Mouse (Mus musculus): ENCODE measurements at regions not wholly inside any gene's neighbourhood (a gene's known extent, or its start where the extent isn't known, plus 50 kb on each side); places are given as distances from the start of the nearest gene placed in this dataset.

DNA sequence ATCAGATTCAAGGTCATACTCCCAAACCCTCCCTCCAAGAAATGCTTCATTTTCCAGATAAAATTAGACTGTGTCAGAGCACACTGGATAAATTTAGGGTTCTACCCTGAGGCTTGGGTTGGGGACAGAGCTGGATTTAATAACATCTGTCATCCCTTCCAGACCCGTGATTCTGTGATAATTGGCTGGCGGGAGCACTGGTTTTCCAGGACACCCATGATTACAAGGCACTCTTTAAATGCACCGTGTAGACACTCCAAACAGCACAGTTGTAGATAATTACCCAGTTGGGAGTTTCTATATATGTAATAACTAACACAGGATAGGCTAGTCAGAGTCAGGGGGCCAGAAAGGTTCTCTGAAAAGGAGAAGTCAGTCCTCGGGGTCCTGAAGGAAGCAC, 108.4 kb upstream of the Nebl start:
- H3K4me3 ChIP-seq = no peak overlapping the region
- peaks cover 45% of the 10 kb centered on the region for H3K4me1 ChIP-seq
- ATAC-seq (replicated peaks) = no peak; the same call in 1 of the 2 replicates
- WGBS = 41% methylated on average over 4 of the region's 4 CpGs
- no peaks in the 10 kb centered on the region for H3K9me3 ChIP-seq
- H3K27me3 ChIP-seq = no peaks in the 10 kb centered on the region
- H3K4me2 ChIP-seq (replicated peaks) = peak overlapping the region; percentile 33; the same call in 1 of the 2 replicates
- no peak overlapping the region for H3K9ac ChIP-seq (replicated peaks)
- H3K36me3 ChIP-seq = no peaks in the 10 kb centered on the region
- H3K27ac ChIP-seq (replicated peaks) = peak overlapping the region; percentile 9; the same call in 1 of the 2 replicates

DNA sequence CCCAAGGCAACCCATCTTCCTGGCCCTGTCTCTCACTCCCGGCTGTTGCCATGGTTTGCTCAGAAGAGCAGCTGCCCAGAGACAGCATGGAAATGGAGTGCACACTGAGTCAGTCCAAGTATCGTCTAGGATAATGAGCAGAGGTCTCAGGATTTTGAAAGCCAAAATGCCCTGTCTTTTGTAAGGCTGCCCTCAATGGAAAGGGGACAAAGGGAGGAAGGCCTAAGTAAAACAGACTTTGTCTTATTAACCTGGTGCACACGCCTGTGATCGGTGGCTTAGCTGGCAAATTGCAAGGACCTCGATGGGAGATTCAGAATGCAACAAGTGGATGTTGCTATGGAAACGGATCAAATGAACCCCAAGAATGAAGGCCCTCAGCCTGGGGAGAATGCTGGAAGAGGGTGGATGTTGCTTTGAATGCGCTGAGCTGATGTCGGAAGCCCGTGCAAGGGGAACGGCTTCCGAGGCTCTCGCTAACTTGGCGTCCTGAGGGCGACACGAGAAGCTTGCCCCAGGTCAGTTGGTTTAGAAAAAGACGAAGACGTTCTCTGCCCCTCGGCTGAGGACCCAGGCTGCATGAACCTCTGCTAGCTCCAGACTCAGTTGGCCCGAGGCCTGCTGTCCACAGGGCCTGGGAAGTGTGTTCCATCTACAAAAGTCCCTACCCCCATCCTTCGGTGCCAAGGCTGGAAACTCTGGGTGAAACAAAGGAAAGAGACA, 107.8 kb upstream of the Nebl start:
- peak overlapping the region; percentile 33 for H3K4me2 ChIP-seq (replicated peaks)
- ATAC-seq (replicated peaks) = peak; percentile 36; the same call in 1 of the 2 replicates
- no peaks in the 10 kb centered on the region for H3K27me3 ChIP-seq
- WGBS = 16% methylated on average over 20 of the region's 20 CpGs
- H3K4me1 ChIP-seq = peaks cover 45% of the 10 kb centered on the region
- no peak overlapping the region for H3K4me3 ChIP-seq
- no peaks in the 10 kb centered on the region for H3K9me3 ChIP-seq
- no peaks in the 10 kb centered on the region for H3K36me3 ChIP-seq
- peak overlapping the region; percentile 9; the same call in 1 of the 2 replicates for H3K27ac ChIP-seq (replicated peaks)
- H3K9ac ChIP-seq (replicated peaks) = no peak overlapping the region

DNA sequence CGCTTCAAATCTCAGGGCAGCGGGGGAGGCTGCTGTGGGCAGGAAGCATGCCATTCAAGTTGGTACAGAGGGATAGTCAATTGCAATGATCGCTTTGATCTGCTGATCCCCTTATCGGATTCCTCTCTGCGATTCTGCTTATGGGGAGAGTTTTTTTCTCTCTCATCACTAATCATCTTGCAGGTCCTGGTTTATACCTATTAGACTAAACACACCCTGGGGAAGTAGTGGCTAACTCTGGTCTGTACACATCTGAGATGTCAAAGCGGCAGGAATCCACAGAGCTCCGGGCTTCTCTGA, 107.1 kb upstream of the Nebl start:
- peak overlapping the region; percentile 28 for H3K4me2 ChIP-seq (replicated peaks)
- H3K4me3 ChIP-seq = no peak overlapping the region
- H3K9ac ChIP-seq (replicated peaks) = no peak overlapping the region
- H3K27me3 ChIP-seq = no peaks in the 10 kb centered on the region
- no peak for ATAC-seq (replicated peaks)
- H3K36me3 ChIP-seq = no peaks in the 10 kb centered on the region
- peaks cover 45% of the 10 kb centered on the region for H3K4me1 ChIP-seq
- no peak overlapping the region for H3K27ac ChIP-seq (replicated peaks)
- no peaks in the 10 kb centered on the region for H3K9me3 ChIP-seq
- 46% methylated on average over 7 of the region's 7 CpGs for WGBS

DNA sequence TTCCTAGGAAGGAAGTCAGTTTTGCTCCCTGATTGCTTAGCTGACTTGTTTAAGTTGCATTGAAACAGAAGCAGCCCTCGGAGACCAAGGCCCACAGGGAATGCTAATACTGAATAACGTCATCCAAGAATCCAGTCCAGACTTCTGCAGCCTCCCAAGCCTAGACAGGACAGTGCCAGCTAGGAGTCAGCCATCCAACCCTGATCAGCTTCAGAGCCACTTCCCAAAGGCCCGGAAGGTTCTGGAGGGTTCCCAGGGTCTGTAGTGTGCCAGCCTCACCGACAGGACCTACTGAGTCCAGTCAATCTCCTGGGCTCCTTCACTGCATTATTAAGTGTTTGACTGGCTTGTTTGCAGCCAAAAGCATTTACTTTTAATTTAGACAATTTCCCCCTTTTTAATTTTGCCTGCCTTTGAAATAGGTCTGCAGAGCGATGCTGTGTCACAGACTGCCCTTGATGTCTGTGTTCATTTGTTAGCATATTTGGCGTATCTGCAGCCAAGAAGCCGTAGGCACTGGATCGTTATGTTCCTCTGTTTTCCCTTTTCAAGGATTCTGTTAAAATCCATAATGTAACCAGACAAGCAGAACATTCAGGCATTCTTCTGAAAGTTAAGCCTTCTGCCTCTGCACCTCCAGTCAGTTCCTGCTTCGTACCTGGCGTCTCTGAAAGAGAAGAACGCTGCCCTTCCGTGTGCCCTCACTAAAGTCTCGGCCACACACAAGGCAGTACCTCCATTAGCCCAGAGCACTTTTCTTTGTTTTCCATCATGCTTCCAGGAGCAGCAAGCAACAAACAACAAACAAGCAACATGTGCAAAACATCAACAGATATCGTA, 106.5 kb upstream of the Nebl start:
- H3K4me3 ChIP-seq = no peak overlapping the region
- no peaks in the 10 kb centered on the region for H3K36me3 ChIP-seq
- H3K27ac ChIP-seq (replicated peaks) = no peak overlapping the region; the same call in 1 of the 2 replicates
- no peak overlapping the region for H3K9ac ChIP-seq (replicated peaks)
- 38% methylated on average over 14 of the region's 14 CpGs for WGBS
- no peaks in the 10 kb centered on the region for H3K9me3 ChIP-seq
- peaks cover 45% of the 10 kb centered on the region for H3K4me1 ChIP-seq
- peak overlapping the region; percentile 28 for H3K4me2 ChIP-seq (replicated peaks)
- no peaks in the 10 kb centered on the region for H3K27me3 ChIP-seq
- peak; percentile 59 for ATAC-seq (replicated peaks)

GRCm38 (mm10) chr2:17832726-17833125, 101.5 kb upstream of the Nebl start:
- peaks cover 6% of the 10 kb centered on the region for H3K4me1 ChIP-seq
- H3K36me3 ChIP-seq = no peaks in the 10 kb centered on the region
- no peak overlapping the region for H3K9ac ChIP-seq (replicated peaks)
- ATAC-seq (replicated peaks) = no peak
- no peaks in the 10 kb centered on the region; the same call in 1 of the 2 replicates for H3K9me3 ChIP-seq
- H3K27me3 ChIP-seq = no peaks in the 10 kb centered on the region
- no peak overlapping the region for H3K4me2 ChIP-seq (replicated peaks)
- no peak overlapping the region for H3K4me3 ChIP-seq
- no peak overlapping the region for H3K27ac ChIP-seq (replicated peaks)
- 78% methylated on average over 3 of the region's 3 CpGs for WGBS

- WGBS = 87% methylated on average over 5 of the region's 5 CpGs
- Histone ChIP-seq H3K36me3 (no peaks in the 10 kb centered on the region), H3K9ac (replicated peaks) (no peak overlapping the region), H3K27ac (replicated peaks) (no peak overlapping the region), H3K4me1 (no peaks in the 10 kb centered on the region), H3K27me3 (no peaks in the 10 kb centered on the region), H3K9me3 (no peaks in the 10 kb centered on the region; the same call in 1 of the 2 replicates), H3K4me2 (replicated peaks) (no peak overlapping the region), H3K4me3 (no peak overlapping the region)
- ATAC-seq (replicated peaks) = no peak
Observed at GRCm38 (mm10) chr2:17830216-17830615, 99.0 kb upstream of the Nebl start.

DNA sequence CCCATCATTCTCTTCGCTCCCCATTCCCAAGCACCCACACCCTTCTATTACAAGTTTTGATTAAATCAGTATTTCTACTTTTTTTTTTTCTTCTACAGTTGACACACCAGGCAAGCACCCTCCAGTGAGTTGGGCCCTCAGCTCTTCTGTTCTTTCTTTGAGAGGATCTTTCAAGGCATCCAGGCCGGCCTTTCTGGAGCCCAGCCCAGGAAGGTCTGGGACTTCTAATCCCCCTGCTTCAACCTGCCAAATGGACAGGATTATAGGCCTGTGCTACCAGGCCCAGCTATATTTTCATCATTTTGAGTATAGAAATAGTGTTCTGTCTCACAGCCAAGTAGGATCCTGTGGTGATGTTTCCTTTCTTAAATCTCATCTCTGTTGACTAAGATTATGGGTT, 94.0 kb upstream of the Nebl start:
- Histone ChIP-seq H3K9ac (replicated peaks) (no peak overlapping the region), H3K4me3 (no peak overlapping the region), H3K36me3 (no peaks in the 10 kb centered on the region), H3K9me3 (no peaks in the 10 kb centered on the region; the same call in 1 of the 2 replicates), H3K27me3 (no peaks in the 10 kb centered on the region), H3K4me1 (no peaks in the 10 kb centered on the region), H3K4me2 (replicated peaks) (no peak overlapping the region), H3K27ac (replicated peaks) (no peak overlapping the region)
- no peak for ATAC-seq (replicated peaks)
- 84% methylated on average over 2 of the region's 2 CpGs for WGBS

- no peaks in the 10 kb centered on the region for H3K36me3 ChIP-seq
- no peaks in the 10 kb centered on the region for H3K27me3 ChIP-seq
- H3K27ac ChIP-seq (replicated peaks) = no peak overlapping the region
- H3K9ac ChIP-seq (replicated peaks) = no peak overlapping the region
- H3K4me3 ChIP-seq = no peak overlapping the region
- H3K9me3 ChIP-seq = no peaks in the 10 kb centered on the region; the same call in 1 of the 2 replicates
- no peak overlapping the region for H3K4me2 ChIP-seq (replicated peaks)
- ATAC-seq (replicated peaks) = no peak
- WGBS = 82% methylated on average over 5 of the region's 5 CpGs
- no peaks in the 10 kb centered on the region for H3K4me1 ChIP-seq
Observed at GRCm38 (mm10) chr2:17824176-17824575, 92.9 kb upstream of the Nebl start.

- no peaks in the 10 kb centered on the region; the same call in 1 of the 2 replicates for H3K9me3 ChIP-seq
- no peak overlapping the region for H3K4me3 ChIP-seq
- H3K27me3 ChIP-seq = no peaks in the 10 kb centered on the region
- no peak overlapping the region for H3K4me2 ChIP-seq (replicated peaks)
- H3K9ac ChIP-seq (replicated peaks) = no peak overlapping the region
- no peaks in the 10 kb centered on the region for H3K4me1 ChIP-seq
- WGBS = 69% methylated on average over 4 of the region's 4 CpGs
- ATAC-seq (replicated peaks) = no peak
- no peaks in the 10 kb centered on the region for H3K36me3 ChIP-seq
- H3K27ac ChIP-seq (replicated peaks) = no peak overlapping the region
Observed at GRCm38 (mm10) chr2:17822621-17823006, 91.3 kb upstream of the Nebl start.

DNA sequence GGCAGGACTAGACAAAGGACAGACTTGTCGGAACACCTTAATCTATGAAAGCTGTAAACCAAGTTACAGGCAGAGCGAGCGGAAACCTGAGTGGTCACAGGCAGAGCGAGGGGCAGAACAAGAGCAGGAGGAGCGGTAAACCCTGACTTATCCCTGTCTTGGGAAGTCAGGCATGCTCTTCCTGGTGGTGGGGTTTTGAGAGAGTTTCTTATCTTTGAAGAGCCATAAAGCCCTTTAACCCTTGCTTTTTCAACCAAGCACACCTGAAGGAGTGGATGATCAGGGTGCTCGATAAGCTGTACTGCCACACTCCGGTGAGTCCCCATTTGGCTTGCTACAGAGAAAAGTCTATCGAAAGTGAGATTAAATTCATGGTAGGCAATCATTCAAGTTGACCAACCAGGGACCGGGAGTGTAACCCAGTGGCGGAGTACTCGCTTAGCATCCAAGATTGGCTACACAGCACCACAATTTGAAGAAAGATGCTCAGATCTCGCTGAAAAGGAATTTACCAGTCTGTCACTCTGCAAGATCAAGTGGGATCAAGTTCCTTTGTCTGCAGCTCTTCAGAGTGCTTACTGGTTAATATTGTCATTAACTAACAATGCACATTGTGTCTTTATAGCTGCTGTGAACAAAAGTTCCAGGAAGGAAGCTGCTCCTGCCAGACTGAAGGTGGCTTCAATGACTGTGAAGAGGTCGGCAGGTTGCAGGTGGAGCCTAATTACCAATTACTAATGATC, 90.8 kb upstream of the Nebl start:
- Histone ChIP-seq H3K4me1 (no peaks in the 10 kb centered on the region), H3K9ac (replicated peaks) (no peak overlapping the region), H3K27ac (replicated peaks) (no peak overlapping the region), H3K9me3 (no peaks in the 10 kb centered on the region), H3K27me3 (no peaks in the 10 kb centered on the region), H3K4me2 (replicated peaks) (no peak overlapping the region), H3K36me3 (no peaks in the 10 kb centered on the region), H3K4me3 (no peak overlapping the region)
- WGBS = 73% methylated on average over 13 of the region's 13 CpGs
- ATAC-seq (replicated peaks) = no peak

DNA sequence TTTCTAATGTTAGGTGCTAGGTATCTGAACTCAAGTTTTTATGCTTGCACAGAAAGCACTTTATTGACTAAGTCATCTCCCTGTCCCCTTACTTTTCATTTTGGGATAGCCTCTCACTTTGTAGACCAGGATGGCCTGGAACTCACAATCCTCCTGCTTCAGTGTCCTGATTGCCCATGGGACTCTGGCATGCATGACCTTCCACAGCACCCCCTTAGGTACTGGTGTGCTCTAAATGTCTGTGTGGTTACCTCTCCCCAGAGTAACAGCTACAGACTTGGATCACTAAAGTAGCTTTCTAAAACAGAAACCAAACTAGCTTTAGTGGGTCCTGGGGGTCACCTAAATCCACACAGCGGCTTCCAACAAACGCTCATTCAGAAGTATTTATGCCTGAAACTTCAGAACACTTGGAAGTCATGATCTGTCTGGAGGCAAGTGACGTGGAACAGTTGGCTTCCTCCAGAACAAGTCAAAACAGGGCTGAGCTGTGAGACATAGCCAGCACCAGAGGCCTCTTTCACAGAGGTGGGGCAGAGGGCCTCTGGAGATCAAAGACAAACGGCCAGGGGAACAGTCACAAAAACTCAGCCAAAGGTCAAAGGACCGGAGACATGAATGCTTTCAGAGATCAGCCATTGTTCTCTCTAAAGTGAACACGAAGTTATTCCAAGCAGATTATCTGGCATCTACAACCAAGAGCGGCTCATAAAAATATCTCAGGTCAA, 80.8 kb upstream of the Nebl start:
- Histone ChIP-seq H3K27me3 (no peaks in the 10 kb centered on the region), H3K4me2 (replicated peaks) (no peak overlapping the region), H3K27ac (replicated peaks) (no peak overlapping the region), H3K4me3 (no peak overlapping the region), H3K4me1 (no peaks in the 10 kb centered on the region), H3K36me3 (no peaks in the 10 kb centered on the region), H3K9ac (replicated peaks) (no peak overlapping the region), H3K9me3 (no peaks in the 10 kb centered on the region)
- WGBS = 27% methylated on average over 7 of the region's 7 CpGs
- no peak for ATAC-seq (replicated peaks)

Data from forebrain, embryonic 15.5 days (tissue).